Mouse (Mus musculus) liver, embryonic 11.5 days (tissue): Measurements from ENCODE around the gene Nostrin. TPM values are rescaled to one million over a fixed set of nuclear protein-coding genes. Genes with fewer than 3 reads are reported as not detected.

Experiments used
- ATAC-seq: fragments of 200-750 bp; cut with Nextera tagmentation; replicated peaks from 2 replicates; pipeline ENCODE4 v1.8.0; 2017; ENCODE audit warnings: moderate number of reproducible peaks, mild to moderate bottlenecking, moderate TSS enrichment, moderate library complexity; ENCODE audit not compliant: low FRiP score
- DNase-seq: peaks from one replicate; pipeline ENCODE4 v3.0.0-alpha.2; 2017; ENCODE audit warnings: low spot score
- H3K27ac ChIP-seq: fragments of 300-500 bp; sonication (generic); 2 replicates; pipeline ENCODE4 v1.5.1; 2014; ENCODE audit warnings: mild to moderate bottlenecking, low read depth, low read length, control low read depth
- H3K27me3 ChIP-seq: fragments of 300-500 bp; sonication (generic); replicated peaks from 2 replicates; pipeline ENCODE4 v1.6.1; 2014; ENCODE audit warnings: low read length, mixed read lengths; ENCODE audit not compliant: control insufficient read depth, insufficient read depth
- H3K36me3 ChIP-seq: fragments of 300-500 bp; sonication (generic); 2 replicates; pipeline ENCODE4 v1.6.1; 2014; ENCODE audit warnings: mild to moderate bottlenecking, low read length, moderate library complexity, mixed read lengths; ENCODE audit not compliant: control insufficient read depth, insufficient read depth
- H3K4me1 ChIP-seq: fragments of 300-500 bp; sonication (generic); replicated peaks from 2 replicates; pipeline ENCODE4 v1.6.1; 2014; ENCODE audit warnings: low read length, mixed read lengths; ENCODE audit not compliant: control insufficient read depth, insufficient read depth
- H3K4me2 ChIP-seq: fragments of 300-500 bp; sonication (generic); 2 replicates; pipeline ENCODE4 v1.6.1; 2014; ENCODE audit warnings: mild to moderate bottlenecking, control low read depth, moderate library complexity
- H3K4me3 ChIP-seq: fragments of 300-500 bp; sonication (generic); 2 replicates; pipeline ENCODE4 v1.5.1; 2014; ENCODE audit warnings: low read depth, low read length, control low read depth
- H3K9ac ChIP-seq: fragments of 300-500 bp; sonication (generic); 2 replicates; pipeline ENCODE4 v1.6.1; 2014; ENCODE audit warnings: low read depth, low read length, control low read depth
- H3K9me3 ChIP-seq: fragments of 300-500 bp; sonication (generic); 2 replicates; pipeline ENCODE4 v1.6.1; 2016; ENCODE audit warnings: low read length, inconsistent platforms, mixed read lengths; ENCODE audit not compliant: control insufficient read depth
- WGBS: fragments of 180-500 bp; shearing (Covaris S2); extraction: QIAGEN DNeasy Blood & Tissue Kit; methylation state at CpG from one replicate; pipeline ENCODE4 v1.1.7; 2014; 5-methylcytosine and 5-hydroxymethylcytosine counted together
- polyA plus RNA-seq: library from polyadenylated mRNA; unstranded; fragments of >200 nt; fragmentation: Nextera tagmentation; extraction: Ambion mirVana; gene quantifications from 2 replicates; pipeline ENCODE4 v1.2.1, GENCODE M21; 2014

The Nostrin gene
- polyA plus RNA-seq, 1 experiment from 2014 or later, result 18.8 TPM

- Histone ChIP-seq H3K27me3 (no peaks in the 10 kb centered on the region), H3K9ac (no peak overlapping the region), H3K4me3 (no peak overlapping the region), H3K36me3 (no peaks in the 10 kb centered on the region), H3K4me1 (no peaks in the 10 kb centered on the region), H3K4me2 (no peak overlapping the region), H3K9me3 (no peaks in the 10 kb centered on the region), H3K27ac (no peak overlapping the region)
- no peak for DNase-seq
- ATAC-seq, result no peak
- 63% methylated on average over 5 of the region's 5 CpGs for WGBS
These were observed 15.2 kb downstream of the Nostrin start for GRCm38 (mm10) chr2:69150841-69151240.

GRCm38 (mm10) chr2:69155861-69156260 lies 20.3 kb downstream of the Nostrin start:
- ATAC-seq, result no peak
- 59% methylated on average over 3 of the region's 3 CpGs for WGBS
- Histone ChIP-seq H3K9ac (no peak overlapping the region), H3K36me3 (no peaks in the 10 kb centered on the region), H3K4me3 (no peak overlapping the region), H3K27me3 (no peaks in the 10 kb centered on the region), H3K27ac (no peak overlapping the region), H3K4me1 (no peaks in the 10 kb centered on the region), H3K4me2 (no peak overlapping the region), H3K9me3 (no peaks in the 10 kb centered on the region)
- no peak for DNase-seq

- no peak overlapping the region for H3K4me3 ChIP-seq
- no peaks in the 10 kb centered on the region for H3K4me1 ChIP-seq
- ATAC-seq (no peak), DNase-seq (no peak)
- H3K27me3 ChIP-seq, result no peaks in the 10 kb centered on the region
- H3K36me3 ChIP-seq, result no peaks in the 10 kb centered on the region
- no peak overlapping the region for H3K27ac ChIP-seq
- no peak overlapping the region for H3K4me2 ChIP-seq
- H3K9ac ChIP-seq, result no peak overlapping the region
- no peaks in the 10 kb centered on the region for H3K9me3 ChIP-seq
- 51% methylated on average over 7 of the region's 7 CpGs for WGBS
These were observed 20.7 kb downstream of the Nostrin start for GRCm38 (mm10) chr2:69156283-69156682.

- Histone ChIP-seq H3K27ac (no peak overlapping the region), H3K4me1 (no peaks in the 10 kb centered on the region; the same call in 1 of the 2 replicates), H3K36me3 (no peaks in the 10 kb centered on the region), H3K4me2 (no peak overlapping the region), H3K9ac (no peak overlapping the region), H3K4me3 (no peak overlapping the region), H3K9me3 (no peaks in the 10 kb centered on the region), H3K27me3 (no peaks in the 10 kb centered on the region)
- no peak for ATAC-seq
- DNase-seq, result no peak
These were observed 23.3 kb downstream of the Nostrin start for GRCm38 (mm10) chr2:69158907-69159306.

GRCm38 (mm10) chr2:69170395-69171077 lies 34.9 kb downstream of the Nostrin start:
- no peak overlapping the region for H3K9ac ChIP-seq
- no peaks in the 10 kb centered on the region for H3K27me3 ChIP-seq
- DNase-seq (no peak), ATAC-seq (no peak)
- no peaks in the 10 kb centered on the region for H3K9me3 ChIP-seq
- no peaks in the 10 kb centered on the region for H3K36me3 ChIP-seq
- H3K4me1 ChIP-seq, result no peaks in the 10 kb centered on the region
- H3K4me3 ChIP-seq, result no peak overlapping the region
- no peak overlapping the region for H3K27ac ChIP-seq
- H3K4me2 ChIP-seq, result no peak overlapping the region
- WGBS, result 66% methylated on average over 9 of the region's 9 CpGs

GRCm38 (mm10) chr2:69175296-69175695 lies 39.7 kb downstream of the Nostrin start:
- no peaks in the 10 kb centered on the region for H3K27me3 ChIP-seq
- H3K9me3 ChIP-seq, result no peaks in the 10 kb centered on the region
- H3K36me3 ChIP-seq, result no peaks in the 10 kb centered on the region
- no peak overlapping the region for H3K4me3 ChIP-seq
- no peak overlapping the region for H3K4me2 ChIP-seq
- H3K27ac ChIP-seq, result no peak overlapping the region
- H3K9ac ChIP-seq, result no peak overlapping the region
- ATAC-seq (no peak), DNase-seq (no peak)
- WGBS, result 80% methylated on average over 5 of the region's 5 CpGs
- H3K4me1 ChIP-seq, result no peaks in the 10 kb centered on the region

GRCm38 (mm10) chr2:69179721-69180120 lies 44.1 kb downstream of the Nostrin start:
- 92% methylated on average over 4 of the region's 4 CpGs for WGBS
- ATAC-seq (no peak), DNase-seq (no peak)
- no peaks in the 10 kb centered on the region for H3K36me3 ChIP-seq
- H3K27me3 ChIP-seq, result no peaks in the 10 kb centered on the region
- H3K27ac ChIP-seq, result no peak overlapping the region
- H3K9ac ChIP-seq, result no peak overlapping the region
- no peak overlapping the region for H3K4me2 ChIP-seq
- no peaks in the 10 kb centered on the region for H3K4me1 ChIP-seq
- no peaks in the 10 kb centered on the region for H3K9me3 ChIP-seq
- H3K4me3 ChIP-seq, result no peak overlapping the region

- 92% methylated on average over 2 of the region's 2 CpGs for WGBS
These were observed 52.4 kb downstream of the Nostrin start for GRCm38 (mm10) chr2:69187990-69188389.

GRCm38 (mm10) chr2:69188732-69189131 lies 53.1 kb downstream of the Nostrin start:
- Histone ChIP-seq H3K27me3 (no peaks in the 10 kb centered on the region), H3K36me3 (peaks cover 7% of the 10 kb centered on the region; the same call in 1 of the 2 replicates), H3K4me3 (no peak overlapping the region), H3K9me3 (no peaks in the 10 kb centered on the region), H3K27ac (no peak overlapping the region), H3K9ac (no peak overlapping the region), H3K4me1 (peaks cover 5% of the 10 kb centered on the region), H3K4me2 (no peak overlapping the region)
- DNase-seq (no peak), ATAC-seq (no peak)
- WGBS, result 84% methylated on average over 6 of the region's 6 CpGs

More at GRCm38 (mm10) chr2:69187990-69188389, 52.4 kb downstream of the Nostrin start:
- no peak overlapping the region for H3K27ac ChIP-seq
- H3K4me3 ChIP-seq, result no peak overlapping the region
- no peaks in the 10 kb centered on the region for H3K9me3 ChIP-seq
- H3K4me1 ChIP-seq, result peaks cover 5% of the 10 kb centered on the region
- no peaks in the 10 kb centered on the region for H3K27me3 ChIP-seq
- no peak overlapping the region for H3K4me2 ChIP-seq
- DNase-seq (no peak), ATAC-seq (no peak)
- no peak overlapping the region for H3K9ac ChIP-seq
- peaks cover under 1% of the 10 kb centered on the region; the same call in 1 of the 2 replicates for H3K36me3 ChIP-seq
